Comparison of ENCODE assay signal across 11 mouse cellular contexts in genomic region chr17:25979829-25980738, GRCm38 (mm10). TPM values are rescaled to one million over a fixed set of nuclear protein-coding genes. Genes with fewer than 3 reads are reported as not detected.
DNase-seq lines count a peak whose midpoint lies in the region; ATAC-seq and TF ChIP-seq lines count a peak whose summit lies in the region.
"Had no signal": no experiment of that assay in that cellular context is flagged by ENCODE, and none has a peak within 500 bp of the region (broad histone marks: within the 10 kb centered on the region; RNA-seq: fewer than 3 reads in every experiment).

No protein-coding gene starts in this region.

- no peak overlapping the region for H3K4me3 ChIP-seq in lung, embryonic 15.5 days
- H3K4me3 ChIP-seq in kidney, postnatal 0 days (replicated peaks; ENCODE audit: low read depth, low read length): no peak overlapping the region
- no peak overlapping the region for H3K4me3 ChIP-seq in stomach, postnatal 0 days (ENCODE audit: low read depth, low read length)
- H3K4me3 ChIP-seq: forebrain, embryonic 12.5 days had no signal

- H3K27ac ChIP-seq in lung, embryonic 15.5 days: peak overlapping the region; percentile 10; the same call in 1 of the 2 replicates
- peak overlapping the region; percentile 19; the same call in 1 of the 2 replicates for H3K27ac ChIP-seq in kidney, postnatal 0 days
- H3K27ac ChIP-seq in stomach, postnatal 0 days (replicated peaks): peak overlapping the region; percentile 53
- H3K27ac ChIP-seq: forebrain, embryonic 12.5 days had no signal

- no peak for TF ChIP-seq CTCF in kidney, postnatal 0 days (IDR thresholded peaks at IDR 0.05; ENCODE audit: low read depth)
- no peak for TF ChIP-seq CTCF in stomach, postnatal 0 days (IDR thresholded peaks at IDR 0.05; ENCODE audit: low read depth)

- no peak overlapping the region for H3K4me2 ChIP-seq in lung, embryonic 15.5 days
- H3K4me2 ChIP-seq in kidney, postnatal 0 days (ENCODE audit: low read length): no peak overlapping the region
- H3K4me2 ChIP-seq in stomach, postnatal 0 days (replicated peaks; ENCODE audit: low read depth): 0 out of 2 replicates have a peak overlapping the region, but pooled peaks have one; percentile 17
- H3K4me2 ChIP-seq: forebrain, embryonic 12.5 days had no signal

- no peaks in the 10 kb centered on the region for H3K36me3 ChIP-seq in lung, embryonic 15.5 days
- H3K36me3 ChIP-seq in kidney, postnatal 0 days (ENCODE audit: insufficient read depth, low read length): 0 out of 2 replicates have a peak, but pooled peaks cover 5% of the 10 kb centered on the region
- no peaks in the 10 kb centered on the region for H3K36me3 ChIP-seq in stomach, postnatal 0 days (ENCODE audit: control insufficient read depth, insufficient read depth, low read length)

- WGBS in lung, embryonic 15.5 days: 72% methylated on average over 5 of the region's 5 CpGs
- WGBS in kidney, postnatal 0 days: 79% methylated on average over 5 of the region's 5 CpGs
- 68% methylated on average over 5 of the region's 5 CpGs for WGBS in stomach, postnatal 0 days

- H3K4me1 ChIP-seq in lung, embryonic 15.5 days: peaks cover 31% of the 10 kb centered on the region
- peaks cover 17% of the 10 kb centered on the region; the same call in 1 of the 2 replicates for H3K4me1 ChIP-seq in kidney, postnatal 0 days (replicated peaks; ENCODE audit: insufficient read depth, low read length)
- peaks cover 7% of the 10 kb centered on the region; the same call in 1 of the 2 replicates for H3K4me1 ChIP-seq in stomach, postnatal 0 days (replicated peaks; ENCODE audit: control insufficient read depth, insufficient read depth)

- ATAC-seq in cerebellum, adult (ENCODE audit: insufficient number of reproducible peaks, low FRiP score, low TSS enrichment): no peak
- no peak for ATAC-seq in lung, embryonic 15.5 days (ENCODE audit: borderline replicate concordance, extremely low read depth, low FRiP score, low TSS enrichment)
- ATAC-seq in kidney, postnatal 0 days (replicated peaks; ENCODE audit: low FRiP score, low read depth): 0 out of 2 replicates have a peak, but pooled peaks have one; percentile 33
- no peak; the same call in 1 of the 2 replicates for ATAC-seq in stomach, postnatal 0 days (ENCODE audit: low FRiP score, low TSS enrichment)

- no peaks in the 10 kb centered on the region for H3K9me3 ChIP-seq in lung, embryonic 15.5 days
- no peaks in the 10 kb centered on the region for H3K9me3 ChIP-seq in kidney, postnatal 0 days (replicated peaks; ENCODE audit: low read length)
- no peaks in the 10 kb centered on the region for H3K9me3 ChIP-seq in stomach, postnatal 0 days (ENCODE audit: control insufficient read depth, low read length)
- H3K9me3 ChIP-seq: forebrain, embryonic 12.5 days had no signal

- DNase-seq in cerebellum, adult 11 months: peak; percentile 12
- DNase-seq in lung, postnatal 14 days: no peak
- peak; percentile 7 for DNase-seq in kidney, postnatal 0 days (ENCODE audit: low spot score)
- DNase-seq in stomach, postnatal 0 days (ENCODE audit: low spot score): no peak
- no peak for DNase-seq in ovary, postnatal 36 days (ENCODE audit: low spot score)
- no peak for DNase-seq in neural tube, embryonic 10.5 days (ENCODE audit: extremely low spot score, low spot score)
- DNase-seq: thymus, postnatal 14 days had no signal

- H3K9ac ChIP-seq in lung, embryonic 15.5 days: no peak overlapping the region
- no peak overlapping the region for H3K9ac ChIP-seq in kidney, postnatal 0 days (ENCODE audit: low read depth, low read length)
- H3K9ac ChIP-seq in stomach, postnatal 0 days (ENCODE audit: low read length): peak overlapping the region; percentile 13; the same call in 1 of the 2 replicates
- H3K9ac ChIP-seq: forebrain, embryonic 12.5 days had no signal

- no peak for TF ChIP-seq EP300 in stomach, postnatal 0 days (optimal IDR thresholded peaks at IDR 0.05)

- no peaks in the 10 kb centered on the region for H3K27me3 ChIP-seq in lung, embryonic 15.5 days
- H3K27me3 ChIP-seq in kidney, postnatal 0 days (ENCODE audit: insufficient read depth, low read length): no peaks in the 10 kb centered on the region
- H3K27me3 ChIP-seq in stomach, postnatal 0 days (ENCODE audit: control insufficient read depth, insufficient read depth, low read length): no peaks in the 10 kb centered on the region
- H3K27me3 ChIP-seq: forebrain, embryonic 12.5 days had no signal

RNA-seq across cellular contexts. Expression of gene Capn15, which starts 5.5 kb away (rescaled TPM):
- polyA plus RNA-seq in lung, embryonic 15.5 days (2015; fragmentation: Nextera tagmentation; extraction: Ambion mirVana): 20.8 and 21.9 TPM in 2 replicates
- 17.0 and 19.8 TPM in 2 replicates for polyA plus RNA-seq in kidney, postnatal 0 days (2015; fragmentation: Nextera tagmentation; extraction: Ambion mirVana)
- 12.5 and 13.7 TPM in 2 replicates for polyA plus RNA-seq in stomach, postnatal 0 days (2015; fragmentation: Nextera tagmentation; extraction: Ambion mirVana)

RNA-seq across cellular contexts. Expression of gene A930017K11Rik, which starts 27.7 kb away (rescaled TPM):
- 0.09 TPM in 1 of 2 replicates, not detected in the other for polyA plus RNA-seq in lung, embryonic 15.5 days (2015; fragmentation: Nextera tagmentation; extraction: Ambion mirVana)
- polyA plus RNA-seq in kidney, postnatal 0 days (2015; fragmentation: Nextera tagmentation; extraction: Ambion mirVana): 6.8 and 7.2 TPM in 2 replicates
- 0.06 TPM in 1 of 2 replicates, not detected in the other for polyA plus RNA-seq in stomach, postnatal 0 days (2015; fragmentation: Nextera tagmentation; extraction: Ambion mirVana)
- polyA plus RNA-seq: spleen, adult 2 months had no signal

RNA-seq across cellular contexts. Expression of gene Nhlrc4, which starts 35.3 kb away (rescaled TPM):
- polyA plus RNA-seq in lung, embryonic 15.5 days (2015; fragmentation: Nextera tagmentation; extraction: Ambion mirVana): 0.51 TPM in 1 of 2 replicates, not detected in the other
- 1.1 and 2.5 TPM in 2 replicates for polyA plus RNA-seq in kidney, postnatal 0 days (2015; fragmentation: Nextera tagmentation; extraction: Ambion mirVana)
- polyA plus RNA-seq in stomach, postnatal 0 days (2015; fragmentation: Nextera tagmentation; extraction: Ambion mirVana): not detected in 2 replicates

RNA-seq across cellular contexts. Expression of gene Pigq, which starts 35.3 kb away (rescaled TPM):
- polyA plus RNA-seq in lung, embryonic 15.5 days (2015; fragmentation: Nextera tagmentation; extraction: Ambion mirVana): 62.7 and 65.0 TPM in 2 replicates
- polyA plus RNA-seq in kidney, postnatal 0 days (2015; fragmentation: Nextera tagmentation; extraction: Ambion mirVana): 69.5 and 70.2 TPM in 2 replicates
- 25.4 and 29.9 TPM in 2 replicates for polyA plus RNA-seq in stomach, postnatal 0 days (2015; fragmentation: Nextera tagmentation; extraction: Ambion mirVana)

Comparison
In these comparisons a context has a peak if more than half of its experiments do, and no peak if none do; other contexts are left out.
1. DNase-seq: peak in cerebellum, adult 11 months (single experiment) and kidney, postnatal 0 days (single experiment); none in lung, postnatal 14 days (single experiment), stomach, postnatal 0 days (single experiment), ovary, postnatal 36 days (single experiment) and neural tube, embryonic 10.5 days (single experiment).
2. Peak in every context shown above with its lines, with median percentiles within 50 percentile points of each other: H3K27ac ChIP-seq.